Mouse (Mus musculus) brain, embryonic 14.5 days (tissue): ENCODE results near the gene Sel1l3. TPM values are rescaled to one million over a fixed set of nuclear protein-coding genes. Genes with fewer than 3 reads are reported as not detected.

Source experiments
- DNase-seq: peaks from one replicate; pipeline ENCODE4 v3.0.0-alpha.2; 2011; ENCODE audit warnings: low read depth
- CTCF ChIP-seq: fragments of 200-500 bp; IDR thresholded peaks from 2 replicates; pipeline ENCODE4 v1.5.1; 2012; ENCODE audit warnings: inconsistent platforms, mild to moderate bottlenecking, moderate library complexity, borderline replicate concordance; ENCODE audit not compliant: insufficient read depth, insufficient read length; ENCODE audit errors: extremely low read depth
- POLR2A ChIP-seq: fragments of 200-500 bp; IDR thresholded peaks from 2 replicates; pipeline ENCODE4 v1.6.1; 2012; ENCODE audit warnings: mild to moderate bottlenecking, inconsistent platforms, borderline replicate concordance; ENCODE audit not compliant: poor library complexity, insufficient read depth, insufficient read length, severe bottlenecking; ENCODE audit errors: extremely low read depth
- polyA plus RNA-seq: library from polyadenylated mRNA; depleted of rRNA; stranded (reverse); fragments of >200 nt; gene quantifications from 2 replicates; pipeline ENCODE4 v1.2.3, GENCODE M21; 2012

Sel1l3 gene
- polyA plus RNA-seq, 1 experiment: 15.5 TPM

- TF ChIP-seq POLR2A: no peak
- TF ChIP-seq CTCF: no peak
- no peak for DNase-seq
Observed at GRCm38 (mm10) chr5:53238761-53239160, 25.0 kb upstream of the Sel1l3 start.

- TF ChIP-seq CTCF (no peak), POLR2A (no peak)
- no peak for DNase-seq
Observed at GRCm38 (mm10) chr5:53236749-53237148, 23.0 kb upstream of the Sel1l3 start.

GRCm38 (mm10) chr5:53236136-53236535, 22.4 kb upstream of the Sel1l3 start:
- TF ChIP-seq CTCF (no peak), POLR2A (no peak)
- no peak for DNase-seq

GRCm38 (mm10) chr5:53235551-53235950, 21.8 kb upstream of the Sel1l3 start:
- TF ChIP-seq CTCF (no peak), POLR2A (no peak)
- DNase-seq: no peak

GRCm38 (mm10) chr5:53230560-53230959, 16.8 kb upstream of the Sel1l3 start:
- no peak for TF ChIP-seq POLR2A
- no peak for TF ChIP-seq CTCF
- DNase-seq: no peak

DNA sequence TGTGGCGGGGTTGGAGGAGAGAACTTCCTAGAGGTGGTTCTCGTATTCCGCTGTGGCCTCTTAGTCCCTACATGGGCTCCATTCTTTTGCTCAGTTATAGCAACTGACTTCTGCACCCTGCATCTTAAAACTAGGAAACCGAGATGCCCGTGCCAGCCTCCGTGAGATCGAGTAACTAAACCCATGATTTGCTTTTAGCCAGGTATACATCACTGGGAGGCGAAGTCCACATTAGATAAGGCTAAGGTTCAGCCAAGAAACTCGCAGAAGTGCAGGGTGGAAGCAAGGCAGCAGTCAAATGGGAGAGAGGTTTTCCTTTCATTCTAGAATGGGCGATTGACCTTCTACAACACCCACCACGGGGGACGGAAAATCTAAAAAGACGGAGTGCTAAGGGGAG, 11.7 kb upstream of the Sel1l3 start:
- TF ChIP-seq POLR2A: no peak
- TF ChIP-seq CTCF: no peak
- no peak for DNase-seq

DNA sequence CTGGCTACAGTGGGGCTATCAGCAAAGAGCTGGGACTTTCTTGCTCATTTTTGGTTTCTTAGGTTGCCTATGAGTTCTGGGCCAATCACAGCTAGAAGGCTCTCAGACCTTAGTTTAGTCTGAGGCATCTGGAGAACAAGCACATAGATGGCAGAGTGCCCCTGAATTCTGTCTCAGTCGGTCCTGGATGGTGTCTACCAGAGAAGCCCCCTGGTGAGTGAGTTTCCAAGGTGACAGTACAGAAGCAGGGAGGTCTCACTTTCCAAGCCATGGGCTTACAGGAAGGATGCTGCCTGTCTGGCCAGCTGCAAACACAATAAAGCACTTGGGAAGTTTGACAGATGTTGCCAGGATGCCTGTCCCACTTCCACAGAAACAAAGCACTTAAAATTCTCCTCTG, 1.1 kb upstream of the Sel1l3 start:
- DNase-seq: peak; percentile 48
- no peak for TF ChIP-seq CTCF

DNA sequence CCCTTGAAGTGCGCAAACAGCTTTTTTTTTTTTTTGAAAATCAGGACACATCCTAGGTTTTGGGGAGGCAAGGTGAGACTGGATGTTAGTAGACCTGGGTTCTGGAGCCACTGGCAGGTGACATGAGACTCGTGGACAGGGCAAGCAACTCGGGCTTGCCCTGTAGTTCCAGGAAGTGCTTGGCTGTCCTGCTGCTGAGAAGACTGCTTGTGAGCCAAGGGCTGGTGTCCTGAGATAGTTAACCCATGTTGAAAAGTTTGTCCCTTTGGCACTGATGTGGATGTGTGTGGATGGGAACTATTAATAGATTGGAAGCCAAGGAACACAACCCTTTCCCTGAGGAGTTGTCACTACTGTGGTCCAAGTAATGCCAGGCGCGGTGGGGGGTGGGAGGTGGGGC, 635 bp upstream of the Sel1l3 start:
- DNase-seq: peak; percentile 46
- TF ChIP-seq POLR2A: no peak
- no peak for TF ChIP-seq CTCF

- no peak for DNase-seq
- TF ChIP-seq CTCF (no peak), POLR2A (no peak)
Observed at GRCm38 (mm10) chr5:53212782-53213710, 681 bp downstream of the Sel1l3 start.

DNA sequence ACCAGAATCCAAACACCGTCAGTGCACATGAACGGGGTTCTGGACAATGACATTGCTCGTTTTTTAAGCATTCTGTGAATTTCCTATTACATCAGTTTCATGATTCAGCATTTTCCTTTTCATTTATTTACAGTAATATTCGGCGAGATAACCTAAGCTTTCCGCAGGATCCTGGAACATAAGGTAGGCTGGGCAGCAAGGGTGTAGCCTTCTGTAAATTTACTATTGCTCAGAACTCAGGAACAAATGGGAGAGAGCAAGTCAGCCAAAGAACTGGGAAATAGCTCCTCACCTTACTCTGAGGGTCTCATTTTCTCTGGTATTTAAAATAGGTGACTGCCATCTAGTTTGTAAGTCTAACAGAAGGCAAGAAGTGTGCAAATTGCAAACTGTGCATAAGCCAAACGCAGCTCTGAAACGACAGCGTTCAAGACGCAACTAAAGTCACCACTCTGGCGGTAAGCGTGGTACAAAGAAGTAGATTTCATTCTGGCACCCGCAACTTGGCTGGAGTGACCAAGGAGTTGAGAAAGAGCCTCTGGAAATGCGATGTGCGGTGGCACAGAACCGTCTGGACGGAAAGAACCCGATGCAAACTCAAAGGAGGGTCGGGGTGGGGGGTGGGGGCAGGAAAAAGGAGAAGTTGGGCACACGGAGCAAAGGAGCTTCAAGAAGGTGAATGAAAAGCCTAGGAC, 1.5 kb downstream of the Sel1l3 start:
- TF ChIP-seq POLR2A: no peak
- no peak for TF ChIP-seq CTCF
- peak; percentile 56 for DNase-seq

- no peak for TF ChIP-seq CTCF
- no peak for TF ChIP-seq POLR2A
- DNase-seq: peak; percentile 57
Observed at GRCm38 (mm10) chr5:53211241-53211640, 2.5 kb downstream of the Sel1l3 start.
